Mouse (Mus musculus): ENCODE measurements around the gene Mn1. TPM values are rescaled to one million over a fixed set of nuclear protein-coding genes. Genes with fewer than 3 reads are reported as not detected.

The Mn1 gene
- polyA plus RNA-seq, 2 experiments from 2014 or later = not detected

GRCm38 (mm10) chr5:111409412-111410044 lies 7.6 kb upstream of the Mn1 start:
- ATAC-seq = no peak

- no peak for ATAC-seq
Observed at GRCm38 (mm10) chr5:111410665-111411064, 6.5 kb upstream of the Mn1 start.

GRCm38 (mm10) chr5:111414192-111414591 lies 3.0 kb upstream of the Mn1 start:
- peak; percentile 61 for ATAC-seq

- no peak for ATAC-seq
Observed at GRCm38 (mm10) chr5:111414770-111415249, 2.4 kb upstream of the Mn1 start.

- ATAC-seq = no peak
Observed at GRCm38 (mm10) chr5:111415575-111415974, 1.6 kb upstream of the Mn1 start.

- ATAC-seq = no peak
Observed at GRCm38 (mm10) chr5:111416048-111416447, 1.1 kb upstream of the Mn1 start.

GRCm38 (mm10) chr5:111417378-111418131 lies 393 bp downstream of the Mn1 start:
- no peak for ATAC-seq

GRCm38 (mm10) chr5:111418202-111419120 lies 1.3 kb downstream of the Mn1 start:
- ATAC-seq = no peak

GRCm38 (mm10) chr5:111419121-111419881 lies 2.1 kb downstream of the Mn1 start:
- ATAC-seq = no peak

- no peak for ATAC-seq
Observed at GRCm38 (mm10) chr5:111420011-111420691, 3.0 kb downstream of the Mn1 start.

GRCm38 (mm10) chr5:111420896-111421295 lies 3.7 kb downstream of the Mn1 start:
- no peak for ATAC-seq

GRCm38 (mm10) chr5:111421424-111421823 lies 4.3 kb downstream of the Mn1 start:
- no peak for ATAC-seq

GRCm38 (mm10) chr5:111422058-111422800 lies 5.1 kb downstream of the Mn1 start:
- ATAC-seq = no peak

GRCm38 (mm10) chr5:111423011-111423410 lies 5.8 kb downstream of the Mn1 start:
- no peak for ATAC-seq

GRCm38 (mm10) chr5:111423616-111424015 lies 6.5 kb downstream of the Mn1 start:
- no peak for ATAC-seq

GRCm38 (mm10) chr5:111425813-111426212 lies 8.7 kb downstream of the Mn1 start:
- ATAC-seq = no peak

- ATAC-seq = no peak
Observed at GRCm38 (mm10) chr5:111426249-111426648, 9.1 kb downstream of the Mn1 start.

GRCm38 (mm10) chr5:111428882-111429281 lies 11.7 kb downstream of the Mn1 start:
- no peak for ATAC-seq

GRCm38 (mm10) chr5:111429726-111430125 lies 12.6 kb downstream of the Mn1 start:
- no peak for ATAC-seq

GRCm38 (mm10) chr5:111431007-111431730 lies 14.0 kb downstream of the Mn1 start:
- ATAC-seq = no peak

Measured in activated CD4-positive, CD25-positive, alpha-beta regulatory T cell, adult 4 months (primary cell).